Mouse (Mus musculus) olfactory bulb, adult 2 months (tissue): ENCODE measurements around the gene Mrpl20.

Experiments used
- CTCF ChIP-seq: fragments of 200-500 bp; IDR thresholded peaks from 2 replicates; pipeline ENCODE4 v1.5.1; 2012; ENCODE audit warnings: low read depth, mild to moderate bottlenecking, low read length, moderate library complexity; ENCODE audit not compliant: insufficient read depth
- POLR2A ChIP-seq: fragments of 200-500 bp; IDR thresholded peaks from 2 replicates; pipeline ENCODE4 v1.6.1; 2012; ENCODE audit warnings: mild to moderate bottlenecking, low read depth, low read length, moderate library complexity; ENCODE audit not compliant: insufficient read depth

DNA sequence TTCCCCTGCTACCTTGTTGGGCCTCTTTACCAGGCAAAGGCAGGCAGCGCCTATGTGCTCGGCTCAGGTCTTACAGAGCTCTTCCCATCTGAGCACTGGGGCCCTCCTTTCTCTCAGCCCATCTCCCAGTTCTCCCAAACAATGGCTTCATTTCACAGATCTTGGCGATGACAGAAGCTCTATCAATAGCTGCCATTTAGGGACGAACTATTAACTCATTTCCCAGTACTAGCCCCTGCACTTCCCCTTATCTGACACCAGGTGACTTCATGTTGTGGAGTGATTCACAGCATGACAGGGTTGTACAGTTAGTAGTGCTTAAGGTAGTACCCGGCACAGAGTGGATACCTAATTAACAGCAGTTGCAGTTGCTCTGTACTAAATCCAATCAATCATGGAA lies 16.9 kb upstream of the Mrpl20 start, which contains the start of gene Tmem88b:
- TF ChIP-seq CTCF, result no peak
- TF ChIP-seq POLR2A, result no peak
